Mouse (Mus musculus) cortical plate, adult 2 months (tissue): ENCODE data around the gene Tfap2c. TPM values are rescaled to one million over a fixed set of nuclear protein-coding genes. Genes with fewer than 3 reads are reported as not detected.

Experiments used
- H3K27ac ChIP-seq: fragments of 200-500 bp; 2 replicates; pipeline ENCODE4 v1.5.1; 2012; ENCODE audit warnings: low read length, control low read depth, inconsistent platforms; ENCODE audit not compliant: insufficient read depth
- H3K4me1 ChIP-seq: fragments of 200-500 bp; 2 replicates; pipeline ENCODE4 v1.6.1; 2011; ENCODE audit warnings: low read length; ENCODE audit not compliant: control insufficient read depth, insufficient read depth
- H3K4me3 ChIP-seq: fragments of 200-500 bp; 2 replicates; pipeline ENCODE4 v1.5.1; 2011; ENCODE audit warnings: mild to moderate bottlenecking, low read length, control low read depth; ENCODE audit not compliant: insufficient read depth
- CTCF ChIP-seq: fragments of 200-500 bp; IDR thresholded peaks from 2 replicates; pipeline ENCODE4 v1.5.1; 2011; ENCODE audit warnings: mild to moderate bottlenecking, control low read depth, low read length; ENCODE audit not compliant: insufficient read depth; ENCODE audit errors: extremely low read depth
- POLR2A ChIP-seq: fragments of 200-500 bp; IDR thresholded peaks from 2 replicates; pipeline ENCODE4 v1.6.1; 2011; ENCODE audit warnings: mild to moderate bottlenecking, low read length, control low read depth; ENCODE audit not compliant: insufficient read depth; ENCODE audit errors: extremely low read depth
- polyA plus RNA-seq: library from polyadenylated mRNA; depleted of rRNA; stranded (reverse); fragments of >200 nt; gene quantifications from 2 replicates; pipeline ENCODE4 v1.2.3, GENCODE M21; 2012

Tfap2c gene
- polyA plus RNA-seq, 1 experiment = 0.08 TPM

DNA sequence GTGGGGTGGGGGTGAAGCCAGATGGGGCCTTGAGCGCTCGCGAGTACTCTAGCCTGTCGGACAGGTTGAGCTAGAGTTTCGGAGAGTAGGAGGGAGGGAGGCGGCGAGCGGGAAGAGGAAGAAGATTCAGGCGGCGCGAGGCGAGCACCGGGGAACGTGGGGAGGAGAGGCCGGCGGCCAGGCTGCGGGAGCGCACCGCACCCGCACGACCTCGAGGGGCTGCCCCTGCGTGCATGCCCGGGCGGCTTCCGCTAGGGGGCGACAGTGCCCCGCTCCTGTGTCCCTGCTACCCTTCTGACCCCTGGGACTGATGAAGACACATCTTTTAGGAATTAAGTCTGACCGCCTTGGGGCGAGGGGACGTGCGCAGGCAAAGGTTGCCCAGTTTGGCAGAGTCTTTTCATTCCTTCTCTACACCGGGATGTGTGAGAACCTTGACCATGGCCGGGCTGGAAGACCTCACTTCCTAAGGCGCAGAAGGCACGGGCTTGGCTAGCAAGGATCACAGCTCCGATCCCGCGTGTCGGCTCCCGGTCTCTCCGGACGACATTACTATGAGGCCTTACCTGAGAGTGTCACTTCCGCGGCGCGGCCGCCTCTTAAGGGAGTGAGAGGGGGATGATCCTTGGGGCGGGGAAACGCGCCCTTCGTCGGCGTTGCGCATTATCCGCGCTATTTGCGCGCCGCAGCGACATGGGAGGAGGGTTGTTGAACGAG lies 1.1 kb downstream of the Tfap2c start:
- H3K4me1 ChIP-seq = no peaks in the 10 kb centered on the region
- no peak overlapping the region for H3K27ac ChIP-seq
- no peak overlapping the region for H3K4me3 ChIP-seq
- no peak for TF ChIP-seq POLR2A
- peak; percentile 25; the same call in 1 of the 2 replicates for TF ChIP-seq CTCF

GRCm38 (mm10) chr2:172551081-172551720 lies 1.8 kb downstream of the Tfap2c start:
- no peaks in the 10 kb centered on the region for H3K4me1 ChIP-seq
- no peak overlapping the region for H3K4me3 ChIP-seq
- H3K27ac ChIP-seq = no peak overlapping the region
- TF ChIP-seq POLR2A (no peak), CTCF (no peak)

GRCm38 (mm10) chr2:172551872-172552271 lies 2.5 kb downstream of the Tfap2c start:
- Histone ChIP-seq H3K4me1 (no peaks in the 10 kb centered on the region), H3K27ac (no peak overlapping the region), H3K4me3 (no peak overlapping the region)
- TF ChIP-seq POLR2A (no peak), CTCF (no peak)

GRCm38 (mm10) chr2:172552666-172553065 lies 3.3 kb downstream of the Tfap2c start:
- Histone ChIP-seq H3K27ac (no peak overlapping the region), H3K4me3 (no peak overlapping the region), H3K4me1 (no peaks in the 10 kb centered on the region)
- no peak for TF ChIP-seq POLR2A
- no peak for TF ChIP-seq CTCF

GRCm38 (mm10) chr2:172554211-172554610 lies 4.8 kb downstream of the Tfap2c start:
- no peaks in the 10 kb centered on the region for H3K4me1 ChIP-seq
- H3K27ac ChIP-seq = no peak overlapping the region
- H3K4me3 ChIP-seq = no peak overlapping the region
- no peak for TF ChIP-seq CTCF
- no peak for TF ChIP-seq POLR2A

- Histone ChIP-seq H3K4me1 (no peaks in the 10 kb centered on the region), H3K27ac (no peak overlapping the region), H3K4me3 (no peak overlapping the region)
- TF ChIP-seq CTCF = no peak
- no peak for TF ChIP-seq POLR2A
Observed at GRCm38 (mm10) chr2:172558674-172559468, 9.5 kb downstream of the Tfap2c start.

- H3K4me1 ChIP-seq = no peaks in the 10 kb centered on the region
- no peak overlapping the region for H3K4me3 ChIP-seq
- TF ChIP-seq CTCF (no peak), POLR2A (no peak)
- H3K27ac ChIP-seq = no peak overlapping the region
Observed at GRCm38 (mm10) chr2:172561016-172561415, 11.6 kb downstream of the Tfap2c start.

GRCm38 (mm10) chr2:172567835-172568234 lies 18.4 kb downstream of the Tfap2c start:
- no peak overlapping the region for H3K4me3 ChIP-seq
- TF ChIP-seq POLR2A (no peak), CTCF (no peak)
- no peak overlapping the region for H3K27ac ChIP-seq
- no peaks in the 10 kb centered on the region for H3K4me1 ChIP-seq

DNA sequence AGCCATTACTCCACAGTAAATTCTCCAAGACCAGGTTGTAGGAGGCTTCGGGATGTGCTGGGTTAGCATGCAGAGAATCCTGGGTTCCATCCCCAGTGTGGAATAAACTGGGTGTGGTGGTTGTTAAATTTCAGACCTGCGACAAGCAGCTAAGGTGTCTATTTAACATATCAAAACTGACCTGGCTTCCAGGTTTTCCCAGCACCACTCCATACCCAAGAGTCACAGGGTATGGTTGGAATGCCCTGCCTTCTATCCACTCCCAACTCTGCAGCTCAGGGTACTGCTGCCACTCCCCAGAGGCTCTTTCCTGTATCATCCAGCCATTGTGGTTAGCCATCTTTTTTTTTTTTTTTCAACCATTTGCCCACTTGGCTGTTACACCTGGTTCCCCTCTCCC lies 19.1 kb downstream of the Tfap2c start:
- H3K27ac ChIP-seq = no peak overlapping the region
- H3K4me1 ChIP-seq = no peaks in the 10 kb centered on the region
- TF ChIP-seq POLR2A = no peak
- no peak for TF ChIP-seq CTCF
- no peak overlapping the region for H3K4me3 ChIP-seq
